Mouse (Mus musculus) megakaryocyte, embryonic 14.5 days (primary cell): ENCODE results near the gene Tex101.

ENCODE experiments used
- FLI1 ChIP-seq: IDR thresholded peaks from 2 replicates; pipeline ENCODE4 v1.6.1; 2012; ENCODE audit warnings: low read length, inconsistent platforms, mixed read lengths
- GATA1 ChIP-seq: IDR thresholded peaks from 3 replicates; pipeline ENCODE4 v1.6.1; 2012; ENCODE audit warnings: mixed read lengths, low read length, inconsistent platforms, borderline replicate concordance

- TF ChIP-seq GATA1 (no peak), FLI1 (no peak)
These were observed 13.9 kb downstream of the Tex101 start for GRCm38 (mm10) chr7:24662575-24662974.
